Mouse (Mus musculus) heart, adult 2 months (tissue): ENCODE measurements around the gene Odf2l.

Experiments used
- CTCF ChIP-seq: fragments of 200-600 bp; IDR thresholded peaks from 2 replicates; pipeline ENCODE4 v1.8.1; 2022; ENCODE audit warnings: antibody characterized with exemption, mild to moderate bottlenecking, moderate library complexity
- POLR2A ChIP-seq: fragments of 200-500 bp; IDR thresholded peaks from 2 replicates; pipeline ENCODE4 v1.6.1; 2011; ENCODE audit warnings: mild to moderate bottlenecking, low read depth, low read length, control low read depth; ENCODE audit not compliant: insufficient read depth

DNA sequence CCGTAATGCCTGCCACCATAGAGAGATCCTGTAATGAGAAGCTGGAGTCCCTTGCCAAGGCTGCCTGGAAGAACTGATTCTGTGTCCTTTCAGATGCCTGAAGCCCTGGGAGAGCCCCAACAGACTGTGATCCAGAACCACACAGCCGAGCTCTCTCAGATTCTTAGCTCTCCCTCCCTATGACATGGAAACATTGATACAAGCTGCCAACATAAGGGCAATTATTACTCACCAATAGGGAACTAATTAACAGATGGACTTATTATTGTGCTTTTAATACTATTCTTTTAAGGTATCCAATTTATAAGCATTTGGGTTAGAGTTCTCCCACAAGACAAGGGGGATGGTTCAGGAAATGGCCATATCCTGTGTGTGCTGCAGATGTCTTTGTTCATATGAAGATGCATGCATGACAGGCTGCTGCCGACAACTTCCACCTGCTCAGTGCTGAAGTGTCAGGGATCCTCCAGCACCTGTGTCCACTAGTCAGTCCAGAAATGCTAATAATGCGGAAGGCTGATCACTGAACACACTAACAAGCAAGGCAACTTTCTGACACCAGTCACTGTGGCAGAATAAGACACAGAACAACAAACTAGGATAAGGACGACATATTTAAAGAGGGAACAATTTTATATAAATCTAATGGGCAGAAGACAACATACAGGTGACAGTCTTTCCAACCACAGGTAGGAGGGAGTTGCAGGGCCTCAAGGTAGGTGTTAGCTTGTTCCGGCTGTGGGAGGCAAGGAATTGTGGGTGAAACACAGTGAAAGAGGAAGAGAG lies 52.4 kb downstream of the Odf2l start:
- TF ChIP-seq CTCF = no peak
- no peak for TF ChIP-seq POLR2A
